Mouse (Mus musculus) mouse embryonic stem cell (cell line): ENCODE results near the gene Plpp3.
"Not testable (repeated sequence)": the region's sequence is repeated elsewhere in the genome, so short reads cannot be mapped to it uniquely, and the experiment has no call there.

ENCODE experiments used
- in situ Hi-C, 2 experiments: fragments of 300-500 bp; cut with MboI; formaldehyde crosslinking; loops; 1 replicate in 1 of 2; 3 replicates in 1 of 2; pipeline ENCODE4 v1.14.3; 2019 to 2020; ENCODE audit warnings: low sequenced_read_pairs in 2 of 2, low pct_unique_long_range_greater_than_20kb in 1 of 2, mixed read lengths in 1 of 2; ENCODE audit not compliant: unreplicated experiment in 1 of 2

Gene Plpp3

GRCm38 (mm10) chr4:105268202-105268730 is 111.1 kb downstream of the Plpp3 start:
- in situ Hi-C loops: no loop called here

GRCm38 (mm10) chr4:105269398-105269797 is 112.3 kb downstream of the Plpp3 start:
- in situ Hi-C loops: not testable (repeated sequence)

GRCm38 (mm10) chr4:105271166-105271565 is 114.0 kb downstream of the Plpp3 start:
- in situ Hi-C loops: no loop called here

- in situ Hi-C loops: no loop called here
These were observed 115.9 kb downstream of the Plpp3 start for GRCm38 (mm10) chr4:105273034-105273433.

- in situ Hi-C loops: no loop called here
These were observed 116.3 kb downstream of the Plpp3 start for GRCm38 (mm10) chr4:105273486-105273885.

GRCm38 (mm10) chr4:105275616-105276015 is 118.5 kb downstream of the Plpp3 start:
- in situ Hi-C loops: loop anchor here in 1 of 2 experiments (5.0 kb wide), 1 partner anchor 33 kb away; no protein-coding TSS in a partner anchor

GRCm38 (mm10) chr4:105276062-105276795 is 119.1 kb downstream of the Plpp3 start:
- in situ Hi-C loops: loop anchor here in 1 of 2 experiments (5.0 kb wide), 1 partner anchor 34 kb away; no protein-coding TSS in a partner anchor

GRCm38 (mm10) chr4:105278161-105278560 is 121.0 kb downstream of the Plpp3 start:
- in situ Hi-C loops: loop anchor here in 1 of 2 experiments (5.0 kb wide), 1 partner anchor 36 kb away; no protein-coding TSS in a partner anchor

GRCm38 (mm10) chr4:105278571-105279410 is 121.6 kb downstream of the Plpp3 start:
- in situ Hi-C loops: loop anchor here in 1 of 2 experiments (5.0 kb wide), 1 partner anchor 36 kb away; no protein-coding TSS in a partner anchor

- in situ Hi-C loops: loop anchor here in 1 of 2 experiments (5.0 kb wide), 1 partner anchor 38 kb away; no protein-coding TSS in a partner anchor
These were observed 122.7 kb downstream of the Plpp3 start for GRCm38 (mm10) chr4:105279806-105280205.

- in situ Hi-C loops: no loop called here
These were observed 124.6 kb downstream of the Plpp3 start for GRCm38 (mm10) chr4:105281751-105282231.
